Mouse (Mus musculus) ES-E14 (cell line): ENCODE results near the gene A730009L09Rik. TPM values are rescaled to one million over a fixed set of nuclear protein-coding genes. Genes with fewer than 3 reads are reported as not detected.
A peak's percentile ranks its signal among the peaks of the same experiment; 100 is the strongest.

Source experiments
- DNase-seq: peaks from one replicate; pipeline ENCODE4 v3.0.0-alpha.2; 2013; ENCODE audit warnings: low read depth, low spot score
- H3K27ac ChIP-seq: 2 replicates; pipeline ENCODE4 v1.5.1; 2012; ENCODE audit warnings: low read depth, mild to moderate bottlenecking, low read length, moderate library complexity, mixed read lengths; ENCODE audit not compliant: poor library complexity, insufficient read depth, severe bottlenecking
- H3K36me3 ChIP-seq: 2 replicates; pipeline ENCODE4 v1.6.1; 2012; ENCODE audit warnings: mild to moderate bottlenecking, low read length, moderate library complexity, mixed read lengths; ENCODE audit not compliant: control insufficient read depth, poor library complexity, insufficient read depth, severe bottlenecking
- H3K4me1 ChIP-seq, 2 experiments: fragments of 150-350 bp in 1 of 2; sonication (generic) in 1 of 2; 2 replicates each; pipeline ENCODE4 v1.6.1; 2012; ENCODE audit warnings: low read length in 2 of 2, mild to moderate bottlenecking in 1 of 2, mixed read lengths in 1 of 2; ENCODE audit not compliant: control insufficient read depth in 2 of 2, insufficient read depth in 2 of 2, poor library complexity in 1 of 2
- H3K4me3 ChIP-seq, 2 experiments: fragments of 150-350 bp in 1 of 2; sonication (generic) in 1 of 2; 2 replicates each; pipeline ENCODE4 v1.5.1; 2012; ENCODE audit warnings: low read length in 2 of 2, low read depth in 1 of 2, mild to moderate bottlenecking in 1 of 2, mixed read lengths in 1 of 2; ENCODE audit not compliant: insufficient read depth in 1 of 2, poor library complexity in 1 of 2, severe bottlenecking in 1 of 2
- H3K9ac ChIP-seq: 2 replicates; pipeline ENCODE4 v1.6.1; 2012; ENCODE audit warnings: low read depth, mild to moderate bottlenecking, low read length, mixed read lengths; ENCODE audit not compliant: poor library complexity, insufficient read depth, severe bottlenecking
- H3K9me3 ChIP-seq: fragments of 150-350 bp; sonication (generic); 2 replicates; pipeline ENCODE4 v1.6.1; 2012; ENCODE audit warnings: low read depth, mild to moderate bottlenecking, low read length; ENCODE audit not compliant: control insufficient read depth, insufficient read depth
- CHD2 ChIP-seq: IDR thresholded peaks from 2 replicates; pipeline ENCODE4 v1.6.1; 2014; ENCODE audit warnings: mild to moderate bottlenecking, low read depth, low read length, inconsistent platforms
- HCFC1 ChIP-seq: IDR thresholded peaks from 2 replicates; pipeline ENCODE4 v1.6.1; 2012; ENCODE audit warnings: low read length, inconsistent platforms, borderline replicate concordance; ENCODE audit not compliant: insufficient read depth
- MAFK ChIP-seq: IDR thresholded peaks from 2 replicates; pipeline ENCODE4 v1.6.1; 2014; ENCODE audit warnings: mild to moderate bottlenecking, low read depth, low read length, inconsistent platforms; ENCODE audit not compliant: insufficient read depth
- ZC3H11A ChIP-seq: IDR thresholded peaks from 2 replicates; pipeline ENCODE4 v1.6.1; 2012; ENCODE audit warnings: low read depth, mild to moderate bottlenecking, inconsistent platforms, low read length, borderline replicate concordance
- ZNF384 ChIP-seq: IDR thresholded peaks from 2 replicates; pipeline ENCODE4 v1.6.1; 2012; ENCODE audit warnings: low read depth, low read length, inconsistent platforms
- in situ Hi-C, 2 experiments: fragments of 600-800 bp; cut with MboI; formaldehyde crosslinking; loops; one replicate each; pipeline ENCODE4 v1.15.1; 2025; ENCODE audit warnings: low sequenced_read_pairs in 2 of 2, inconsistent platforms in 1 of 2; ENCODE audit not compliant: unreplicated experiment in 2 of 2
- total RNA-seq: library from RNA; depleted of rRNA; stranded (reverse); fragments of 300-350 nt; gene quantifications from 2 replicates; pipeline ENCODE4 v1.2.3, GENCODE M21; 2012; rRNA removed

A730009L09Rik gene
- not detected in 2 replicates for total RNA-seq

DNA sequence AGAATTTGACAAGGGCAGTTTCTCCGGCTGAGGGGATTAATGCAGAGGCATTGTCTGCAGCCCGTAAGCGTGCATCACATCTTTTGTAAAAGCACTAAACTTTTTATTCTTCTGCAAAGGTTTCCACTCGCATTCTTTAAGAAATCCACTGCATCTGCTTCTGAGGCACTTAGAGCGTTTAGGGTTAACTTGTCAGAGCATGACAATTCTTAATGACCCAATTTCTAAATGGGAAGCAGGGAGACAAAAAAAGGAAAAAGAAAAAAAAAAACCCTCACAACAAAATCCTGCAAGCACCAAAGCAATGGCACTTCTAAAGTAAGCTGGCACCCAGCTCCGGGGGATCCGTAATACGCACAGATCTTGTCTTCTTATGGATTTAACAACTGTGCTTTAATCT lies at the start of gene A730009L09Rik:
Gene A730009L09Rik (plus strand): TSS at position 301 of the 400 bp plus-strand sequence.
- no peak within 1 kb of the TSS for H3K9ac ChIP-seq
- no peak for DNase-seq
- H3K27ac ChIP-seq, result no peak within 1 kb of the TSS
- H3K4me3 ChIP-seq, result no peak within 1 kb of the TSS
- no peaks in the 10 kb centered on the region for H3K36me3 ChIP-seq
- in situ Hi-C loops, result no loop called here
- TF ChIP-seq ZC3H11A, result no peak
- no peak for TF ChIP-seq MAFK
- no peak for TF ChIP-seq CHD2
- TF ChIP-seq ZNF384, result no peak
- TF ChIP-seq HCFC1, result no peak
- H3K9me3 ChIP-seq, result no peaks in the 10 kb centered on the region
- no peaks in the 10 kb centered on the region for H3K4me1 ChIP-seq

DNA sequence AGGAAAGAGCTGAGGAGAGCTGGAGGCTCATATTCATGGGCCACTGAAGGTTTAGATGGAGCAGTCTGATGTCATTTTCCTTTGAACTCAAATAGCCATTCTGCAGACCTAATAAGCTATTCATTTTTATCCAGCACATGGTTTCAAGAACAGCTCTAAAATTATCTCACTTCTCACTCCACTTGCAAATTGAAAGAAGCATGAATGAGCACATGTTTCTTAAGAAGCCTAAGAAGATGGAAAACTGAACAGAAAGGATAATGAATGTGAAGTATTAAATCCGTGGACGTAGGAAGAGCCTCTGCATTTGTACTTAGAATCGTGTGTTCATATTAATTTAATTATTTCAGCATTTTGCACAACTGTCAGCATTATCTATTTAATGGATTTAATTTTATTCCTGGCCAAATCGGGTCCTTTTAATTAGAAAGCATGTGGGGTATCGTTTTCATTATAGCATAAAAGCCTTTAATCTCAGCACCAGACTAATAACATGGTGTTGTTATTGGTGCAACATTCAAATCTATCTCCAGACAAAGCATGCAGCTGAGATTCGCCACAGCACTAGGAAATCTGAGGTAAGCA lies 49.2 kb upstream of the A730009L09Rik start:
- no peaks in the 10 kb centered on the region for H3K36me3 ChIP-seq
- no peak overlapping the region for H3K4me3 ChIP-seq
- no peak overlapping the region for H3K27ac ChIP-seq
- in situ Hi-C loops, result no loop called here
- H3K4me1 ChIP-seq, result no peaks in the 10 kb centered on the region
- DNase-seq, result no peak
- TF ChIP-seq CHD2, result no peak
- no peak for TF ChIP-seq HCFC1
- no peak for TF ChIP-seq ZNF384
- no peak overlapping the region for H3K9ac ChIP-seq
- H3K9me3 ChIP-seq, result no peaks in the 10 kb centered on the region

DNA sequence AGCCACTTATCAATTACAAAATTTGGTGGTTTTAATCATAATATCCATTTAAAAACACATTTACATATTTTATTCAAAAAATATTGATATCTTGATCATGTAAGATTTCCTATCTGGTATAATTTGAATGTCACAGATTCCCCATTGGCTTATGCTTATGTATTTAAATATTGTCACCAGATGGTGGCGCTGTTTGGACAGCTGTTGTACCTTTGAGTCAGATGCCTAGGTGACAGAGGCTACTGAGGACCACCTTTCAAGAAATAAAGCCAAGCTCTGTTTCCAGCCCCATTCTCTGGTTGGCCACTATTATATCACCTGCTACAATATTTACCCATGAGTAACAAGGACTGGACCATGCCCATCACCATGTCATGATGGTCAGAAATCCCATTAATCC lies 46.0 kb upstream of the A730009L09Rik start:
- Histone ChIP-seq H3K4me1 (no peaks in the 10 kb centered on the region), H3K4me3 (no peak overlapping the region), H3K27ac (no peak overlapping the region), H3K9ac (no peak overlapping the region), H3K36me3 (no peaks in the 10 kb centered on the region), H3K9me3 (no peaks in the 10 kb centered on the region)
- TF ChIP-seq ZC3H11A (no peak; the same call in 1 of the 2 replicates), ZNF384 (no peak), MAFK (no peak), HCFC1 (no peak), CHD2 (no peak)
- DNase-seq, result peak; percentile 44
- in situ Hi-C loops, result no loop called here

DNA sequence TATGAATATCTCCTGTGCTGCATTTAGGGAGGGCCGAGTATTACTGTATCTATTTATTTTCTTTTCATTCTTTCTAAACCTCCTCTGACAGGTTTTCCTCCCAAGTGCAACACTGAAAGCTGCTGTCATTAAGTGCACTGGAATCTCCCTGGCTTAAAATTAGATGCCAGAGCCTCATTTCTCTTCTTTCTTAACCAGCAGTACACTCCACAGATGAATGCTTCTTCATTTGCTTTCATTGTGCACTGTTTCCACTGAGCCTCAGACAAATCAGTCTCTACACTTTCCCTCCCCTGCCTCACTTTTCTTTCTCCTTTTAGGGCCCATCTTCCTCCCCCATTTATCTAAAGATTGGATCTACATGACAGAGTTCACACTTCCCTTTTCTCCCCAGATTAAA lies 44.9 kb upstream of the A730009L09Rik start:
- H3K36me3 ChIP-seq, result no peaks in the 10 kb centered on the region
- TF ChIP-seq ZC3H11A (no peak), CHD2 (no peak), MAFK (no peak), HCFC1 (no peak), ZNF384 (no peak)
- no peaks in the 10 kb centered on the region for H3K9me3 ChIP-seq
- in situ Hi-C loops, result no loop called here
- no peak for DNase-seq
- no peak overlapping the region for H3K4me3 ChIP-seq
- no peaks in the 10 kb centered on the region for H3K4me1 ChIP-seq
- no peak overlapping the region for H3K27ac ChIP-seq
- H3K9ac ChIP-seq, result no peak overlapping the region

DNA sequence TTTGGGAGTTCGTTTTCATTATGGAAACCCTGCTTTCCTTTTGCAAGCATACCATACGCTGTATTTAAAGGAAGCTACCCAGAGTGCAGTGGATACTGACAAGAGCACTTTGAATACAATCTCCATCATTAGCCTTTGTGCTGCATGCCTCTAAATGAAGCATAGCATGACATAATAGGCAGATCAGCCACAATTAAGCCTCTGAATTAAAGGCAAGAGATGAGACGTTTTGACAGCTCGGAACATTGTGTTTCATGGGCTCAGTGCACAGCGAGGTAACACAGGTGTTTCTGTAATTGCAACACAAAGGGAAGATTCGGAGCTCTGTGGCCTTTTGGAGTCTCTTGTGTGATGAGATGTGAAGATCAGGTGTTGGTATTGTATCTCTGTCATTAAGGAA lies 41.5 kb upstream of the A730009L09Rik start:
- Histone ChIP-seq H3K9ac (no peak overlapping the region), H3K27ac (no peak overlapping the region), H3K4me3 (no peak overlapping the region), H3K36me3 (no peaks in the 10 kb centered on the region), H3K9me3 (no peaks in the 10 kb centered on the region), H3K4me1 (no peaks in the 10 kb centered on the region)
- no peak for DNase-seq
- TF ChIP-seq MAFK, result no peak
- in situ Hi-C loops, result no loop called here
